Mouse (Mus musculus) heart, adult 8-10 months (tissue): Measurements from ENCODE around the gene Rbm48. TPM values are rescaled to one million over a fixed set of nuclear protein-coding genes. Genes with fewer than 3 reads are reported as not detected.

Source experiments
- DNase-seq: peaks from one replicate; pipeline ENCODE4 v3.0.0; 2022; ENCODE audit warnings: low spot score
- total RNA-seq, 4 experiments: library from RNA; stranded (reverse); gene quantifications; 2 replicates each; pipeline ENCODE4 v1.2.4; 2022

Rbm48 gene
- total RNA-seq, 4 experiments from 2014 or later: 3.8 to 7.9 (median 4.7) TPM

DNA sequence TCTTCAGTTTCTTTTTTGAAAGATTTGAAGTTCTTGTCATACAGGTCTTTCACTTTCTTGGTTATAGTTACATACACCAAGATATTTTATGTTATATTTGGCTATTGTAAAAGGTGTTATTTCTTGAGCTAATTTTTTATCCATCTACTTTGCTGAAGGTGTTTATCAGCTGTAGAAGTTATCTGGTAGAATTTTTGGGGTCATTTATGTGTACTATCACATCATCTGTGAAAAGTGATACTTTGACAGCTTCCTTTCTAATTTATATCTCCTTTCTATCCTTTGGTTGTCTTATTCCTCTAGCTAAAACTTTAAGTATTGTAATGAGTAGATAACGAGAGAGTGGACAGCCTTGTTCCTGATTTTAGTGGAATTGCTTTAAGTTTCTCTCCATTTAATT is 44.9 kb downstream of the Rbm48 start:
- no peak for DNase-seq

- no peak for DNase-seq
Observed at GRCm38 (mm10) chr5:3546226-3546625, 50.2 kb downstream of the Rbm48 start.

- no peak for DNase-seq
Observed at GRCm38 (mm10) chr5:3544480-3544769, 52.0 kb downstream of the Rbm48 start.

GRCm38 (mm10) chr5:3543629-3544479 is 52.5 kb downstream of the Rbm48 start, which contains the start of gene Fam133b:
Gene Fam133b, plus strand, starts transcription at chr5:3543833.
- DNase-seq: peak; percentile 93

DNA sequence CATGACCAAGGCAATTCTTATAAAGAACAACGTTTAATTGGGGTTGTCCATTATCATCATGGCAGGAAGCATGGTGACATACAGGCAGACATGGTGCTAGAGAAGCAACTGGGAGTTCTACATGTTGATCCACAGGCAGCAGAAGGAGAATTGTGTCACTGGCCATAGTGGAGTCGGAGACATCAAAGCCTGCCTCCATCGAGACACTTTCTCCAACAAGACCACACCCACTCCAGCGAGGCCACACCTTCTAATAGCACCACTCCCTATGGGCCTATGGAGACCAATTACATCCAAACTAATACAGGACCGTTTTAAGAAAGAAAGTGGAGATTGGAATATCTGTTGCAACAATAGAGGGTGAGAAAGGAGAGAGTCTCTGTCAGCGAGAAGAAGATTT is 54.5 kb downstream of the Rbm48 start:
- no peak for DNase-seq

DNA sequence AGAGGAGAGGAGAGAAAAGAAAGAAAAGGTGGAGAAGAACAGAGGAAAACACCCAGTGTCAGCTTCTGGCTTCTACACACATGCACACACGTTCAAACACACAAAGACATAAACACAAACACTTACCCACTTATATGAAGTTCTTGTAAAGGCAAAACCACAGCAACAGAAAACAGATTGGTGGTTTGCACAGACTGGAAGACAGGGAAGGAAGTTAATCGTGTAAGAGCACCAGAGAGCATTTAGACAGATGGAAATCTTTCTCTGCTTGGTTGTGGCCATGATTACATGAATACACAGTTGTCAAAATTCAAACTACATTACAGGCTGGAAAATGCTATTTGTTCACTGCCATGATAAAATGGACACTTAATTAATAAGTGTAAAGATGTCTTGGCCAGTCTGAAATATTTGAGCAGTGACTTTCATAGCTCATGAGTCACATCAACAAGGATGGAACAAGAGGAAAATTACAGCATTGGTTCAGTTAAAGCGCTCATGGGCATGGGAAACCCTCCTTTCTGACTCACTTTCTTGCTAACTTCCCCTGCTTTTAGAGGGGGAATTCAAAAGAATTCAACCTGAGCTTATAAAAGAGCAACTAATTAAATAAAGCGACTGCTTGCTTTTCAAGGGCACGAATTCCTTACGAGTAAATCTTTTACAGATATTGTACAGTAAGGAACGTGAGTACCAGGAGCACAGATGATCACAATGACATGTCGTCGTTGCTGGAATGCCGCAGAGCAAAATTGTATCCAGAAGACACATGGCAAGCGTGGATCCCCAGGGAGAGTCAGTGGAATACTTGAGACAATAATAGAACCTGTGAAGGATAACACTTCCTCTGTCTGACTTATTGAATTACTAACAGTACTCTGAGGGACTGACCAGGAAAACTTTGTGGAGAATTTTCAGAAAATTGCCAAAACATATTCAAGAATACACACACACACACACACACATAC is 57.6 kb downstream of the Rbm48 start:
- DNase-seq: no peak

DNA sequence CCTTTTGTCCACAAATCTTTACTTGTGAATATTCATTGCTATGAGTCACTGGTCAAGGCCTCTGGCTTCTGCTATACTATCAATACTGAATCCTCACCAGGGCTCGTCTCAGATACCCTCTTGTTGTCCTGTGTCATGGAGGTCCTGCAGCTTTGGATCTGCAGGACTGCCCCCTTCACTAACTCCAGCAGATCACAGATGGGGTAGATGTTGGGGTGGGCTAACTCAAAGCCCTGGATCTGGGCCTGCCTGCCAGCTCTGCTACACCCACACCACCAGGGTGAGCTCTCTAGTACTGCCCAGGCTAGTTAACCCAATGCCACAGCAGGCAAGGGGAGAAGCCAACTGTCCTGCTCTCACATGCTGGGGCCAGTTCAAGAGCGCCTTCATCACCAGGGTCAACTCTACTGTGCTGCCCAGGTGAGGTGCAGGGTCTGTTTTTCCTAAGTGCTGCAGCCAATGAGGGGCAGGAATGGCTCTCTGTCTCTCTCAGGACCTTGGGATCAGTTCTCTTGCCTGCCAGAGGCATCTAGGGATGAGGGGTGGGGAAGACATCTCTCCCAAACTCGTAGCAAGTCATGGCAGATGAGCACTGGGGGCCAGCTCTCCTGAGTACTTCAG is 59.7 kb downstream of the Rbm48 start:
- no peak for DNase-seq

Other genes with a start within 250 kb of the Rbm48 start
- gene Fam133b, start 52.8 kb downstream of the Rbm48 start, total RNA-seq: 10 to 100 TPM; 10.0 to 11.7 (median 11.1) TPM
- 1 to 10 TPM; 1.0 to 2.6 (median 2.1) TPM for gene 1700109H08Rik, start 25.0 kb downstream of the Rbm48 start, total RNA-seq
- gene Pex1, start 519 bp downstream of the Rbm48 start, total RNA-seq: 1 to 10 TPM; 8.1 to 9.9 (median 8.7) TPM
- not detected for gene Tmbim7, start 54.6 kb upstream of the Rbm48 start, total RNA-seq
- gene Gatad1, start 60.6 kb upstream of the Rbm48 start, total RNA-seq: 10 to 100 TPM; 85.9 to 93.7 (median 90.6) TPM
- gene Ankib1, start 206.3 kb upstream of the Rbm48 start, total RNA-seq: 10 to 100 TPM; 19.1 to 25.8 (median 23.2) TPM
- 10 to 100 TPM; 27.5 to 32.2 (median 31.1) TPM for gene Krit1, start 206.6 kb upstream of the Rbm48 start, total RNA-seq
- under 1 TPM in 2 of 4 experiments, not detected in 2; 0.12 to 0.19 TPM for gene Lrrd1, start 248.6 kb upstream of the Rbm48 start, total RNA-seq